Mouse (Mus musculus) heart, adult 10 weeks (tissue): ENCODE data around the gene Slc38a11. TPM values are rescaled to one million over a fixed set of nuclear protein-coding genes. Genes with fewer than 3 reads are reported as not detected.

Source experiments
- polyA plus RNA-seq: library from polyadenylated mRNA; stranded (reverse); fragments of 350-450 nt; fragmentation: Illumina TruSeq; extraction: RNeasy Lipid Tissue Mini Kit (QIAGEN cat#74804); gene quantifications from one replicate; pipeline ENCODE4 v1.2.3, GENCODE M21; 2014; ENCODE audit warnings: low read depth, low replicate concordance

The Slc38a11 gene
- 2.4 TPM for polyA plus RNA-seq

DNA sequence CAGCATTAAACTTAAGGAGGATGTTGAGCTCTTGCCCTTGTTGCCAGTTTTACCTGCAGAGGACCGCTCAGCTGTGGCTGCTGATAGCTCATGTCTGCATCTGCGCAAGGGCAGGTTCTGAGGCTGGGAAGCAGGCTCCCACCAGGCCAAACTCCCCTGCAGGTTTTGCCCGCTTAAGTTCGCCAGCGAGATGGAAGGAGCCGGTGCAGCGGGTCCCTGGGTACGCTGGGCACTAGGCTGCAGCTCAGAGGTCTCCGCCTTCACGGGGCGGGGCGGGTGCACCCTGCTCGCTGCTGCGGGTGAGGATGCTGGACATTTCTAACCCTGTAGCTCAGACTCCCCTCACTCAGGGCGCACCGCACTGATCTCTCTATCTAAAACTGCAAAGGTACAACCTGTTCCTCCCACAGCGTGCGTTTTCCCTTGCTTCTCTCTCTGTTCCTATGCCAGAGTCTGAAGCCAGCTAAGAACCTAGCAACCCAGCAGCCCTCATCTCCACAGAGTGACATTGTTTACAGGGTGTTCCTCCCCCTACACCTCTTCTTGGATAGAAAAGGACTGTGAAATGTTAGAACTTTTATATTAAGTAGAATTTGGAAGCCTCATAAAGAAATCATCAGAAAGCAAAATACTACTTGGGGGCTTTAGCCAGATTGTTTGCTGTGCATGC lies at the start of gene Slc38a11:
Gene Slc38a11 (minus strand): TSS at position 207 of the 670 bp plus-strand sequence.

Other genes with a start within 250 kb of the Slc38a11 start
- 44.1 TPM for gene Cobll1, start 124.6 kb downstream of the Slc38a11 start, polyA plus RNA-seq
- gene Scn3a, start 203.6 kb upstream of the Slc38a11 start, polyA plus RNA-seq, result 0.63 TPM